Mouse (Mus musculus) duodenum, adult 2 months (tissue): Measurements from ENCODE around the gene Ptprc. TPM values are rescaled to one million over a fixed set of nuclear protein-coding genes. Genes with fewer than 3 reads are reported as not detected.

Experiments
- polyA plus RNA-seq: library from polyadenylated mRNA; depleted of rRNA; stranded (reverse); fragments of >200 nt; gene quantifications from 2 replicates; pipeline ENCODE4 v1.2.3, GENCODE M21; 2012; ENCODE audit warnings: low replicate concordance; rRNA removed

Gene Ptprc
- 4.7 and 6.1 TPM in 2 replicates for polyA plus RNA-seq

GRCm38 (mm10) chr1:138175494-138175893, at the start of gene Ptprc:
Gene Ptprc (minus strand): TSS chr1:138175708.

Other genes with a start within 250 kb of the Ptprc start
- gene Atp6v1g3, start 98.0 kb upstream of the Ptprc start, polyA plus RNA-seq: not detected in 2 replicates